Mouse (Mus musculus) thymus, adult 2 months (tissue): ENCODE measurements around the gene Zfp143. TPM values are rescaled to one million over a fixed set of nuclear protein-coding genes. Genes with fewer than 3 reads are reported as not detected.
"Not testable (repeated sequence)": the region's sequence is repeated elsewhere in the genome, so short reads cannot be mapped to it uniquely, and the experiment has no call there.

Source experiments
- DNase-seq: peaks from one replicate; pipeline ENCODE4 v3.0.0; 2021
- H3K27ac ChIP-seq: fragments of 200-500 bp; 2 replicates; pipeline ENCODE4 v1.5.1; 2012; ENCODE audit warnings: low read length, control low read depth; ENCODE audit not compliant: control insufficient read depth, insufficient read depth
- H3K27me3 ChIP-seq: fragments of 200-500 bp; 2 replicates; pipeline ENCODE4 v1.6.1; 2012; ENCODE audit warnings: mild to moderate bottlenecking, low read length, moderate library complexity, mixed read lengths; ENCODE audit not compliant: control insufficient read depth, insufficient read depth
- H3K36me3 ChIP-seq: fragments of 200-500 bp; 2 replicates; pipeline ENCODE4 v1.6.1; 2012; ENCODE audit warnings: mild to moderate bottlenecking, low read length, moderate library complexity; ENCODE audit not compliant: control insufficient read depth, insufficient read depth
- H3K4me1 ChIP-seq: fragments of 200-500 bp; replicated peaks from 2 replicates; pipeline ENCODE4 v1.6.1; 2012; ENCODE audit warnings: low read length; ENCODE audit not compliant: control insufficient read depth, insufficient read depth
- H3K4me3 ChIP-seq: fragments of 200-500 bp; 2 replicates; pipeline ENCODE4 v1.5.1; 2012; ENCODE audit warnings: mild to moderate bottlenecking, low read length, control low read depth, moderate library complexity; ENCODE audit not compliant: control insufficient read depth, insufficient read depth
- CTCF ChIP-seq: fragments of 200-500 bp; IDR thresholded peaks from 2 replicates; pipeline ENCODE4 v1.5.1; 2012; ENCODE audit warnings: mild to moderate bottlenecking, control low read depth, low read length, moderate library complexity, borderline replicate concordance; ENCODE audit not compliant: control insufficient read depth, poor library complexity, insufficient read depth; ENCODE audit errors: extremely low read depth
- POLR2A ChIP-seq: fragments of 200-500 bp; IDR thresholded peaks from 2 replicates; pipeline ENCODE4 v1.6.1; 2012; ENCODE audit warnings: mild to moderate bottlenecking, low read length, control low read depth, moderate library complexity; ENCODE audit not compliant: control insufficient read depth, poor library complexity, insufficient read depth; ENCODE audit errors: extremely low read depth
- WGBS: fragments of 180-500 bp; shearing (Covaris S2); methylation state at CpG from one replicate; pipeline ENCODE4 v1.1.7; 2018; 5-methylcytosine and 5-hydroxymethylcytosine counted together
- polyA plus RNA-seq: library from polyadenylated mRNA; depleted of rRNA; stranded (reverse); fragments of >200 nt; gene quantifications from 2 replicates; pipeline ENCODE4 v1.2.3, GENCODE M21; 2012

Zfp143 gene
- polyA plus RNA-seq, 1 experiment = 35.0 TPM

DNA sequence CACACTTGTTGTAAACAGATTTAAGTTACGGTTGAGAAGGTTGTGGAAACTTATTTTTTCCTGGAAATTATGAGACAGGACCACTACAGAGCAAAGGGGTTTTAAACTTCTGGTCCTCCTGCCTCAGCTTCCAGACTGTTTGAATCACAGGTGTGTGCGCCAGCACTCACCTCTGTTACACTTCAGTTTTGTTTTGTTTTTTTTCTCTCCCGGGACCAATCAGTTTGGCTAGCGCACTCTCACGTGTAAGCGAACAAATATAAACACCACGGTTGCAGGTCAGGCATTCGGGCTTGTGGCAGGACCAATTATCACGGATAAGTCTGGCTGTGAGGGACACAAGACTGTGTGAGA lies 60.1 kb downstream of the Zfp143 start:
- Histone ChIP-seq H3K27ac (no peak overlapping the region), H3K36me3 (no peaks in the 10 kb centered on the region), H3K4me3 (peak overlapping the region; percentile 74), H3K27me3 (no peaks in the 10 kb centered on the region), H3K4me1 (peaks cover 8% of the 10 kb centered on the region)
- no peak for DNase-seq
- TF ChIP-seq CTCF (no peak), POLR2A (no peak)
- WGBS = 1% methylated on average over 9 of the region's 9 CpGs

DNA sequence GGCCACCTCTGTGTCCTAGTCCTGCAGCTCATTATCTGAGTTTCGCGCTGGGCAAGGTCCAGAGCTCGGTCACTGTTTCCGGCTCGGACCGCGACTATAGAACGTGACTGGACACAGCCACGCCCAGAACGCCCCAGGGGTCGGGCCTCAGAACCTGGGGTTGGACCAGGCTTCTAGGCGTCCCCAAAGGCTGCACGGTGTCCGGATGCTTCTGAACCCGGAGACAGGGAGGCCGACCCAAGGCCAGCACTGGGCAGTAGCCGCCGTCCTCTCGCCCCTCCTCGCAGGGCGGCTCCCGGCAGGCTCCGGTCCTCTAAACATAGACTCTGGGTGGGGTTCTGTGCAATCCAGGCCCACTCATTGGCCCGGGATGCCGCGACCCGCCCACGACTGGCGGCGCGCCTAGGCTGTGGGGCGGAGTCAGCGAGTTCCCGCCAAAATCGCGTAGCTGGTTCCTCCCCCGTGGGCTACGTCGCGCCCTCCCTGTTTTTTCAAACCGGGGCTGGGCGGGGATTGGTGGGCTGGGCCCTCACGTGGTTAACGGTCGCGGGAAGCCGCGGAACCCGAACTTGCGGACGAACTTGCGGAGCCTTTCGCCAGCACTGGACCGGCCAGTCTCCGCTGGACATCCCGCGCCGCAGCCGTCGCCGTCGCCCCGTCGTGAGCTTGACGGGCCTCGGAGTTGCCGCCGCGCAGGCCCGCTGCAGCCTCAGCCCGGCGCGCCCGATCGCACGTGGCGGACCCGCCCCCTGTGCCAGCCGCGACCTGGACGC lies 60.7 kb downstream of the Zfp143 start, which contains the start of gene Wee1:
TSS of gene Wee1 (plus strand) at position 531 of the 773 bp plus-strand sequence.
- no peaks in the 10 kb centered on the region for H3K36me3 ChIP-seq
- no peaks in the 10 kb centered on the region for H3K27me3 ChIP-seq
- no peak; the same call in 1 of the 2 replicates for TF ChIP-seq CTCF
- 0 out of 2 replicates have a peak, but pooled peaks have one; percentile 42 for TF ChIP-seq POLR2A
- under 1% methylated on average over 81 of the region's 81 CpGs for WGBS
- peak; percentile 97 for DNase-seq
- peaks cover 8% of the 10 kb centered on the region for H3K4me1 ChIP-seq
- H3K27ac ChIP-seq = no peak within 1 kb of the TSS
- peak within 1 kb of the TSS; percentile 74 for H3K4me3 ChIP-seq

GRCm38 (mm10) chr7:110122289-110122564 lies 61.2 kb downstream of the Zfp143 start:
- Histone ChIP-seq H3K27me3 (no peaks in the 10 kb centered on the region), H3K27ac (no peak overlapping the region), H3K4me1 (peaks cover 8% of the 10 kb centered on the region), H3K4me3 (peak overlapping the region; percentile 73), H3K36me3 (no peaks in the 10 kb centered on the region)
- DNase-seq = no peak
- no peak for TF ChIP-seq POLR2A
- TF ChIP-seq CTCF = no peak
- WGBS = under 1% methylated on average over 25 of the region's 27 CpGs

DNA sequence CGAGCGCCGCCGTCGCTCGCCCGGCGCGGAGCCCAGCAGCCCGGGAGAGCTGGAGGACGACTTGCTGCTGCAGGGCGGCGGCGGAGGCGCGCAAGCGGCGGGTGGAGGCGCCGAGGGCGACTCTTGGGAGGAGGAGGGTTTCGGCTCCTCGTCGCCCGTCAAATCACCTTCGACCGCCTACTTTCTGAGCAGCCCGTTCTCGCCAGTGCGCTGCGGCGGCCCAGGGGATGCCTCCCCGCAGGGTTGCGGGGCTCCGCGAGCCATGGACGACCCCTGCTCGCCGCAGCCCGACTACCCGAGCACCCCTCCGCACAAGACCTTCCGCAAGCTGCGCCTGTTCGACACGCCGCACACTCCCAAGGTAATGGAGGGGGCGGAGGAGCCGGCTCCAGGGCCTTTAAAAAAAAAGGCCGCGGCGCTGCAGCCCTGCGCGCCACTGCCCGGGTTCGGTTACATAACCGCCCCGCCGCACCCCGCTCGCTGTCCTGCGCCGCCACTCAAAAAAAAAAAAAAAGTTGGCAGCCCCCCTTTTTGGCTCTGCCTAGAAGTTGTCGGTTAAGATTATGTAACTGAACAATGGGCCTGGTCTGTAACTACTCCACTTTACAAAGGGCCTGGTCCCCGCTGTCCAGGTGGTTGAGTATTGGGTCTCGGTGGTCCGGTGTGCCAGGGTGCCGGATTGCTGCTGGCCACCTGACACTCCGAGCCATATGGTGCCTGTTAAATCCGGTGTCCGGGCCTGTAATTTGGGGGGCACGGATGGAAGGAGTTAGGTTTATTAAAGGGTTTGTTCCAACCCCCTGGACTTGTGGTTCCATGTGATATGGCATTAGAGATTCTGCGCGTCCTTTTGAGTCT lies 61.8 kb downstream of the Zfp143 start:
- H3K4me3 ChIP-seq = peak overlapping the region; percentile 73
- H3K4me1 ChIP-seq = peaks cover 8% of the 10 kb centered on the region
- H3K27ac ChIP-seq = no peak overlapping the region
- TF ChIP-seq POLR2A = no peak; the same call in 1 of the 2 replicates
- TF ChIP-seq CTCF = no peak
- H3K36me3 ChIP-seq = no peaks in the 10 kb centered on the region
- peak; percentile 61 for DNase-seq
- H3K27me3 ChIP-seq = no peaks in the 10 kb centered on the region
- WGBS = under 1% methylated on average over 73 of the region's 74 CpGs

DNA sequence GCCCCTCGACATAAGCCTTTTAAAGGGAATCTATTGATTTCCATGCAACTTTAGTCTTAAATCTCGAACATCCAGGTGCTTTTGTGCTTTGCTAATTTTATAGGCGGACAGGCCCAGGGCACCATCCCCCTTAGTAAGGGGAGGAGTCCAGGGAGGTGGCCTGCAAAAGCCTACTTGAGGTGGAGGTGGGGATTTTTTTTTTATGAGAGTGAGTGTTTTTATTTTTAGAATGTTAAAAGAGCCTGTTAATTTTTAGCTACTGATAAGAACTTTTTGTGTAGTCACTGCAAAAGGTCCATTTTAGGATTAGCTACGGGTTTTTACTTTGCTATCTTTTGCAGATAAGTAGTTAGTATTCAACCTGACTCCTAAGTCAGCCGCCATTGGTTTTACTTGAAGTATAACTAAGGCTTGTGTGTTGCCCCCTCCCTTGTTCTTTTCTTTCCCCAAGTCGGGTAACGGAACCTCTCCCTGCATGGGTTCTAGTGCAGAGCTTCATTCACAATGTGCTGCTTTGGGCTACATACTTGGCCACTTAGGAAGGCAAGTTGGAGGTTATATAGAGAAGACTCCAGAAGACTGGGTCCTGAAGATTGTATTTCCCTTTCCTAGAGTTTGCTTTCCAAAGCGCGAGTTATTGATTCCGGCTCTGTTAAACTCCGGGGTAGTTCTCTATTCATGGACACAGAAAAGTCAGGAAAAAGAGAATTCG lies 63.0 kb downstream of the Zfp143 start:
- no peaks in the 10 kb centered on the region for H3K27me3 ChIP-seq
- no peaks in the 10 kb centered on the region for H3K36me3 ChIP-seq
- peak overlapping the region; percentile 48; the same call in 1 of the 2 replicates for H3K27ac ChIP-seq
- peaks cover 8% of the 10 kb centered on the region for H3K4me1 ChIP-seq
- no peak for DNase-seq
- TF ChIP-seq CTCF = no peak
- no peak for TF ChIP-seq POLR2A
- peak overlapping the region; percentile 29; the same call in 1 of the 2 replicates for H3K4me3 ChIP-seq
- WGBS = 19% methylated on average over 12 of the region's 12 CpGs

DNA sequence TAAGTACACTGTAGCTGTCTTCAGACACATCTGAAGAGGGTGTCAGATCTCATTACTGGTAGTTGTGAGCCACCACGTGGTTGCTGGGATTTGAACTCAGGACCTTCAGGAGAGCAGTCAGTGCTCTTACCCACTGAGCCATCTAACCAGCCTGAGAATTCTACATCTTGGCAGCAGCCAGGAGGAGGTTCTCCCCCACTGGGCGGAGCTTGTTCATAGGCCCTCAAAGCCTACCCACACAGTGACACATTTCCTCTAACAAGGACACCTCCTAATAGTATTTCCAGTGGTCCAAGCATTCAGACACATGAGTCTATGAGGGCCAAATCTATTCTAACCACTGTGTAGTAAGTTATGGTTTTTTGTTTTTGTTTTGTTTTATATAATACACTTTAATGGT lies 67.5 kb downstream of the Zfp143 start:
- peaks cover 12% of the 10 kb centered on the region for H3K36me3 ChIP-seq
- no peak for DNase-seq
- TF ChIP-seq POLR2A (no peak), CTCF (no peak)
- H3K27ac ChIP-seq = no peak overlapping the region
- H3K4me1 ChIP-seq = 0 out of 2 replicates have a peak, but pooled peaks cover 3% of the 10 kb centered on the region
- H3K4me3 ChIP-seq = no peak overlapping the region
- H3K27me3 ChIP-seq = no peaks in the 10 kb centered on the region
- WGBS = 81% methylated on average over 2 of the region's 2 CpGs

- not testable (repeated sequence) for DNase-seq, H3K4me1 ChIP-seq, H3K27me3 ChIP-seq, H3K4me3 ChIP-seq, H3K27ac ChIP-seq
- WGBS = 91% methylated on average over 2 of the region's 2 CpGs
- peaks cover 38% of the 10 kb centered on the region for H3K36me3 ChIP-seq
Observed at GRCm38 (mm10) chr7:110132272-110132671, 71.3 kb downstream of the Zfp143 start.
